Mouse (Mus musculus) lung, postnatal 0 days (tissue): ENCODE data around the gene Tmem150a. TPM values are rescaled to one million over a fixed set of nuclear protein-coding genes. Genes with fewer than 3 reads are reported as not detected.
A peak's percentile ranks its signal among the peaks of the same experiment; 100 is the strongest.

ENCODE experiments used
- ATAC-seq: fragments of 200-750 bp; cut with Nextera tagmentation; 2 replicates; pipeline ENCODE4 v1.8.0; 2017; ENCODE audit warnings: moderate library complexity
- DNase-seq: peaks from one replicate; pipeline ENCODE4 v3.0.0-alpha.2; 2016; ENCODE audit warnings: low spot score
- H3K27ac ChIP-seq: fragments of 300-500 bp; sonication (generic); 2 replicates; pipeline ENCODE4 v1.5.1; 2014; ENCODE audit warnings: antibody characterized with exemption, mild to moderate bottlenecking, low read length, mixed read lengths
- H3K27me3 ChIP-seq: fragments of 300-500 bp; sonication (generic); replicated peaks from 2 replicates; pipeline ENCODE4 v1.6.1; 2014; ENCODE audit warnings: low read length, mixed read lengths; ENCODE audit not compliant: insufficient read depth
- H3K36me3 ChIP-seq: fragments of 300-500 bp; sonication (generic); 2 replicates; pipeline ENCODE4 v1.6.1; 2014; ENCODE audit warnings: low read length, mixed read lengths; ENCODE audit not compliant: insufficient read depth
- H3K4me1 ChIP-seq: fragments of 300-500 bp; sonication (generic); 2 replicates; pipeline ENCODE4 v1.6.1; 2014; ENCODE audit warnings: antibody characterized with exemption, low read depth, low read length, mixed read lengths; ENCODE audit not compliant: insufficient read depth
- H3K4me2 ChIP-seq: fragments of 300-500 bp; sonication (generic); replicated peaks from 2 replicates; pipeline ENCODE4 v1.6.1; 2014; ENCODE audit warnings: low read depth, mild to moderate bottlenecking, low read length, moderate library complexity, mixed read lengths
- H3K4me3 ChIP-seq: fragments of 300-500 bp; sonication (generic); 2 replicates; pipeline ENCODE4 v1.5.1; 2014; ENCODE audit warnings: low read depth, low read length
- H3K9ac ChIP-seq: fragments of 300-500 bp; sonication (generic); replicated peaks from 2 replicates; pipeline ENCODE4 v1.6.1; 2014; ENCODE audit warnings: low read depth, mild to moderate bottlenecking
- H3K9me3 ChIP-seq: fragments of 300-500 bp; sonication (generic); 2 replicates; pipeline ENCODE4 v1.6.1; 2016; ENCODE audit warnings: low read length, mixed read lengths
- CTCF ChIP-seq: IDR thresholded peaks from 2 replicates; pipeline ENCODE4 v1.5.1; 2016; ENCODE audit warnings: antibody characterized with exemption, mild to moderate bottlenecking
- EP300 ChIP-seq: IDR thresholded peaks from 2 replicates; pipeline ENCODE4 v1.6.1; 2016; ENCODE audit warnings: antibody characterized with exemption, mild to moderate bottlenecking, control low read depth
- whole genome bisulfite sequencing: fragments of 180-500 bp; shearing (Covaris S2); extraction: QIAGEN DNeasy Blood & Tissue Kit; methylation state at CpG from one replicate; pipeline ENCODE4 v1.1.7; 2014; 5-methylcytosine and 5-hydroxymethylcytosine counted together
- polyA plus RNA-seq: library from polyadenylated mRNA; unstranded; fragments of >200 nt; fragmentation: Nextera tagmentation; extraction: Ambion mirVana; gene quantifications from 2 replicates; pipeline ENCODE4 v1.2.1, GENCODE M21; 2015

Tmem150a gene
- 17.6 and 25.7 TPM in 2 replicates for polyA plus RNA-seq

- ATAC-seq (peak; percentile 94), DNase-seq (peak; percentile 93)
- Histone ChIP-seq H3K4me2 (peak within 1 kb of the TSS; percentile 85), H3K9me3 (no peaks in the 10 kb centered on the region), H3K27me3 (no peaks in the 10 kb centered on the region), H3K4me1 (peaks cover 23% of the 10 kb centered on the region), H3K27ac (peak within 1 kb of the TSS; percentile 72), H3K4me3 (peak within 1 kb of the TSS; percentile 59), H3K9ac (peak within 1 kb of the TSS; percentile 54), H3K36me3 (peaks cover 14% of the 10 kb centered on the region; the same call in 1 of the 2 replicates)
- WGBS = 4% methylated on average over 47 of the region's 71 CpGs
- TF ChIP-seq CTCF = peak; percentile 63
- TF ChIP-seq EP300 = no peak
Measured at GRCm38 (mm10) chr6:72355066-72355911, at the start of gene Tmem150a. TSS of gene Tmem150a (plus strand) at chr6:72355447.

- Histone ChIP-seq H3K9ac (no peak overlapping the region), H3K36me3 (peaks cover 8% of the 10 kb centered on the region; the same call in 1 of the 2 replicates), H3K27ac (no peak overlapping the region), H3K9me3 (no peaks in the 10 kb centered on the region), H3K4me3 (no peak overlapping the region), H3K27me3 (no peaks in the 10 kb centered on the region), H3K4me2 (no peak overlapping the region), H3K4me1 (no peaks in the 10 kb centered on the region)
- DNase-seq (no peak), ATAC-seq (no peak)
- WGBS = 78% methylated on average over 3 of the region's 3 CpGs
- no peak for TF ChIP-seq EP300
- TF ChIP-seq CTCF = no peak
Measured at GRCm38 (mm10) chr6:72312198-72312597, 43.0 kb upstream of the Tmem150a start.

DNA sequence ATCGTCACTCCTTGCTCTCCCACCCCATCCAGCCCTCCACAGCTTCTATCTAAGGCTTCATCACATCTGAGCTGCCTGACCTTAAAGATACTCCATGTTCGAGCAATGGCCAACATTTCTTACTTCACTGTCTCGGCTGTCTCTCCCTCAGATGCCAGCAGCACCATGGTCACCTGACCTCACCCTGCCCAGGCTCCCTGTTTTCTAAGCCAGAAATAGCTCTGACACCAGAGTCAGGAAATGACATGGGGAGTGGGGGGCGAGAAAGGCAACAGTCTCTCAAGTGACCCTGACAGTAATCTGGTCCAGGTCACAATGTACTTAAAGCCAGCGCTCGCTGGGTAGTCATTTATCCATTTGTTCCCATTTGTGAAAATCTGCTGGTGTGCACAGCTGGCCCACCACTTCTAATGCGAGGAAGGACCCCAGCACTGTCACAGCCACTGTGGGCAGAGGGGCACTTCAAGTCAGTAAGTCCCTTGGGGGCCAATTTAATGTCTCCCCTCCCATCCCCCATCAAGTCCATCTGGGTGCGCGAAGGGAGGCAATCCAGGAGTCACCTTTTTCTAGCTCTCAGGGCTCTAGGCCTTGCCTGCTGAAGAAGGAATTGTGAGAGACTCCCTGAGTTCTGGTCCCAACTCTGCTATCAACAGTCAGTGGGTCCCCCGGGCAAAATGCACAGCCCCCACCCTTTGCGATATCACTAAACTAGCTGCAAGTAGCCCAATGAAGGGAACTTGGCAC, 42.0 kb upstream of the Tmem150a start:
- Histone ChIP-seq H3K4me1 (no peaks in the 10 kb centered on the region), H3K9me3 (no peaks in the 10 kb centered on the region), H3K36me3 (peaks cover 13% of the 10 kb centered on the region), H3K4me3 (no peak overlapping the region), H3K27me3 (no peaks in the 10 kb centered on the region), H3K4me2 (no peak overlapping the region), H3K27ac (no peak overlapping the region), H3K9ac (no peak overlapping the region)
- DNase-seq (no peak), ATAC-seq (no peak)
- WGBS = 81% methylated on average over 11 of the region's 11 CpGs
- no peak for TF ChIP-seq CTCF
- 0 out of 2 replicates have a peak, but pooled peaks have one; percentile 19 for TF ChIP-seq EP300

- peak; percentile 13 for ATAC-seq
- Histone ChIP-seq H3K36me3 (peaks cover 25% of the 10 kb centered on the region), H3K9ac (no peak overlapping the region)
Measured at GRCm38 (mm10) chr6:72315384-72315783, 39.9 kb upstream of the Tmem150a start.

GRCm38 (mm10) chr6:72316044-72316443, 39.2 kb upstream of the Tmem150a start:
- Histone ChIP-seq H3K9me3 (no peaks in the 10 kb centered on the region), H3K4me1 (no peaks in the 10 kb centered on the region), H3K36me3 (peaks cover 31% of the 10 kb centered on the region), H3K27me3 (no peaks in the 10 kb centered on the region), H3K9ac (no peak overlapping the region), H3K4me3 (no peak overlapping the region), H3K27ac (0 out of 2 replicates have a peak overlapping the region, but pooled peaks have one; percentile 26), H3K4me2 (no peak overlapping the region)
- DNase-seq = peak; percentile 65
- peak; percentile 27; the same call in 1 of the 2 replicates for TF ChIP-seq EP300
- TF ChIP-seq CTCF = no peak
- 51% methylated on average over 1 of the region's 1 CpGs for WGBS
- peak; percentile 72 for ATAC-seq

More at GRCm38 (mm10) chr6:72315384-72315783, 39.9 kb upstream of the Tmem150a start:
- Histone ChIP-seq H3K4me3 (no peak overlapping the region), H3K27me3 (no peaks in the 10 kb centered on the region), H3K27ac (peak overlapping the region; percentile 26; the same call in 1 of the 2 replicates), H3K9me3 (no peaks in the 10 kb centered on the region), H3K4me2 (no peak overlapping the region), H3K4me1 (no peaks in the 10 kb centered on the region)
- 76% methylated on average over 2 of the region's 2 CpGs for WGBS
- no peak for TF ChIP-seq CTCF
- TF ChIP-seq EP300 = no peak; the same call in 1 of the 2 replicates
- DNase-seq = no peak

DNA sequence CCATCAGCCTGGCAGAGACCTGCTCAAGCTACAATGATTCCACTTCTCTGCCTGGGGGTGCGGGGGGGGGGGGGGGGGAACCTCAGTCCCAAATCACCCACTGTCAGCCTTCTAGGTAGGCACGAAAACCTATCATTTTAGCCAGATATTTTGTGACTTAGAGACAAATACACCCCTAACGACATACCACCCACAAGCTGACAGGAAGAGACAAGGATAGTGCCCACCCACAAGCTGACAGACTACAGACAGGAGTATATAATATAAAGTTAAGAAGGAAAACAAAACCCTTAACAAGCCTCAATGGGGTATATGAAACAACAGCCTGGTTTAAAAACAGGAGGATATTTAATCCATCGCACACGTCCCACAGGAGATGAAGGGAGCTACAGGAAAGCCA, 36.8 kb upstream of the Tmem150a start:
- peaks cover 40% of the 10 kb centered on the region for H3K36me3 ChIP-seq

More for the DNA sequence above, 36.8 kb upstream of the Tmem150a start:
- no peak for DNase-seq
- H3K4me2 ChIP-seq = no peak overlapping the region
- TF ChIP-seq EP300 = no peak
- TF ChIP-seq CTCF = no peak
- no peaks in the 10 kb centered on the region for H3K4me1 ChIP-seq
- no peak overlapping the region for H3K27ac ChIP-seq
- no peak for ATAC-seq
- no peak overlapping the region for H3K9ac ChIP-seq
- 92% methylated on average over 4 of the region's 5 CpGs for WGBS
- H3K9me3 ChIP-seq = no peaks in the 10 kb centered on the region
- H3K27me3 ChIP-seq = no peaks in the 10 kb centered on the region
- H3K4me3 ChIP-seq = no peak overlapping the region
